Mouse (Mus musculus) E14TG2a.4 (cell line): ENCODE data around the gene Akr7a5.

ENCODE experiments used
- CTCF ChIP-seq: conservative IDR thresholded peaks from 2 replicates; pipeline ENCODE4 v1.5.1; 2014; ENCODE audit warnings: low read length
- NANOG ChIP-seq: IDR thresholded peaks from 2 replicates; pipeline ENCODE4 v1.6.1; 2014; ENCODE audit warnings: borderline replicate concordance, low read length, mixed read lengths

DNA sequence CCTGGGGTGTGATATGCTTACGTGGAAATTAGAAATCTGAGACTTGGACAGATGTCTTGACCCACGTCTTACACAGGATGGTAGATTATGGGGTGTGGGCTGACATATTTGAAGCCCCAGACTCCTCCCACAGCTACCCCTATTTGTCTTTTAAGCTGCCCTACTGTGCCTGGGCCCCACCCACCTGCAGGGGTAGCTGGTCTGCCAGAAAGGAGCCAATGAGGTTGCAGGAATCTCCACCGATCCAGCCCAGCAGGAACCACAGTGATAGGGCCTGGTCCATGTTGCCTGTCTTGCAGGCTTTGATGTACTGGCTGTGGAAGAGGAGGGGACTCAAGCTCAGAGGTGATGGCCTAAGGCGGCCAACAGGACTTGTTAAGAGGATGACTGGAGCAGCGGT, 8.3 kb upstream of the Akr7a5 start:
- TF ChIP-seq NANOG (no peak), CTCF (no peak)
